Mouse (Mus musculus) limb, embryonic 15.5 days (tissue): ENCODE results near the gene Wfdc17. TPM values are rescaled to one million over a fixed set of nuclear protein-coding genes. Genes with fewer than 3 reads are reported as not detected.

Experiments
- ATAC-seq: fragments of 200-750 bp; cut with Nextera tagmentation; 2 replicates; pipeline ENCODE4 v1.8.0; 2017; ENCODE audit warnings: low read depth, moderate TSS enrichment; ENCODE audit not compliant: insufficient number of reproducible peaks, low FRiP score, low TSS enrichment
- H3K27ac ChIP-seq: fragments of 300-500 bp; sonication (generic); 2 replicates; pipeline ENCODE4 v1.5.1; 2015; ENCODE audit warnings: moderate library complexity, mild to moderate bottlenecking, inconsistent platforms
- H3K27me3 ChIP-seq: fragments of 300-500 bp; sonication (generic); 2 replicates; pipeline ENCODE4 v1.6.1; 2015; ENCODE audit warnings: inconsistent platforms
- H3K36me3 ChIP-seq: fragments of 300-500 bp; sonication (generic); 2 replicates; pipeline ENCODE4 v1.6.1; 2015; ENCODE audit warnings: inconsistent platforms
- H3K4me1 ChIP-seq: fragments of 300-500 bp; sonication (generic); 2 replicates; pipeline ENCODE4 v1.6.1; 2015; ENCODE audit warnings: inconsistent platforms
- H3K4me2 ChIP-seq: fragments of 300-500 bp; sonication (generic); 2 replicates; pipeline ENCODE4 v1.6.1; 2015; ENCODE audit warnings: mild to moderate bottlenecking, inconsistent platforms
- H3K4me3 ChIP-seq: fragments of 300-500 bp; sonication (generic); 2 replicates; pipeline ENCODE4 v1.5.1; 2015; ENCODE audit warnings: mild to moderate bottlenecking, inconsistent platforms
- H3K9ac ChIP-seq: fragments of 300-500 bp; sonication (generic); 2 replicates; pipeline ENCODE4 v1.6.1; 2015; ENCODE audit warnings: inconsistent platforms
- H3K9me3 ChIP-seq: fragments of 300-500 bp; sonication (generic); 2 replicates; pipeline ENCODE4 v1.6.1; 2016; ENCODE audit warnings: inconsistent platforms
- WGBS: fragments of 180-500 bp; shearing (Covaris S2); methylation state at CpG from one replicate; pipeline ENCODE4 v1.1.7; 2015; 5-methylcytosine and 5-hydroxymethylcytosine counted together
- polyA plus RNA-seq: library from polyadenylated mRNA; unstranded; fragments of >200 nt; fragmentation: Nextera tagmentation; extraction: Ambion mirVana; gene quantifications from 2 replicates; pipeline ENCODE4 v1.2.1, GENCODE M21; 2015

The Wfdc17 gene
- polyA plus RNA-seq, 1 experiment from 2014 or later: 1.7 TPM

DNA sequence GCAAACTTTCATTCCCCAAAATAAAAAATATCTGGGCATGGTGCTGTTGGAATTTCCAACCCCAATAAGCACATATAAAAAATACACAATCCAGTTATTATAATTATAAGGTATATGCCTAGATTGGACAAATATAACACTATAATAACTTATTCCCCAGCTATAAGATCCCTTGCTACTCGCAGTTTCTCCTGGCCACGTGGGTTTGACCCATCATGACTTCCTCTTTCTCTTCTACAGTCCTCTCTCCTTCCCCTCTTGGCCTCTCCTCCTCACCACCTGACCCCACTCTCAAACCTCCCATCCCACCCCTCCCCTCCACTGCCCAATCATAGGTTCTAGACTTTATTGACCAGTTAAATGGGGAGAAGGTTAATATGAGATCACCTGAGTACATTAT lies 10.1 kb downstream of the Wfdc17 start:
- Histone ChIP-seq H3K4me1 (no peaks in the 10 kb centered on the region), H3K9me3 (no peaks in the 10 kb centered on the region), H3K4me2 (no peak overlapping the region), H3K36me3 (no peaks in the 10 kb centered on the region), H3K27ac (no peak overlapping the region), H3K9ac (no peak overlapping the region), H3K27me3 (no peaks in the 10 kb centered on the region), H3K4me3 (no peak overlapping the region)
- ATAC-seq: no peak
- WGBS: 70% methylated on average over 2 of the region's 2 CpGs

- no peak overlapping the region for H3K27ac ChIP-seq
Measured at GRCm38 (mm10) chr11:83717042-83717665, 13.4 kb downstream of the Wfdc17 start.

DNA sequence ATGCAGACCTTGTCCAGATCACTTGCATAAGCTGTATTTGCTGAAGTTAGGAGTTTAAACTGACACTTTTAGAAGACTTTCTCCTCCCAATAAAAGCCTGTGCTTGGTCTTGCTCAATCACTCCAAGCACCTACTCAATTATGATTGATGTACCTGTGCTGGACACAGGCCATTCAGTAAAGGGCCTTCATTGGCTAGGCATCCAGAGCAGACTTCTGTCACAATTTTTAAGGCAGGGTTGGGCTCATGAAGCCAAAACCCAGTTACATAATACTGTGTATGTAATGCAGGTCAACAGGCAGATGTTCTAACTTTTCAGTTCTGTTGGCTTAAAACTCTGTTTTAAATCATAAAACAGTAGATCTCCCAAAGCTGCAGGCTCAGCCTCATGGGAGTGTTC lies 17.0 kb downstream of the Wfdc17 start:
- Histone ChIP-seq H3K9me3 (no peaks in the 10 kb centered on the region), H3K9ac (no peak overlapping the region), H3K4me1 (no peaks in the 10 kb centered on the region), H3K27ac (no peak overlapping the region), H3K4me2 (no peak overlapping the region), H3K27me3 (no peaks in the 10 kb centered on the region), H3K36me3 (no peaks in the 10 kb centered on the region), H3K4me3 (no peak overlapping the region)
- no peak for ATAC-seq

More at GRCm38 (mm10) chr11:83717042-83717665, 13.4 kb downstream of the Wfdc17 start:
- Histone ChIP-seq H3K4me3 (no peak overlapping the region), H3K4me2 (no peak overlapping the region), H3K36me3 (no peaks in the 10 kb centered on the region), H3K9ac (no peak overlapping the region), H3K27me3 (no peaks in the 10 kb centered on the region), H3K9me3 (no peaks in the 10 kb centered on the region), H3K4me1 (no peaks in the 10 kb centered on the region)
- ATAC-seq: no peak
- 78% methylated on average over 6 of the region's 6 CpGs for WGBS

- WGBS: 60% methylated on average over 3 of the region's 3 CpGs
- Histone ChIP-seq H3K27me3 (no peaks in the 10 kb centered on the region), H3K9me3 (no peaks in the 10 kb centered on the region), H3K27ac (no peak overlapping the region), H3K36me3 (no peaks in the 10 kb centered on the region), H3K4me1 (no peaks in the 10 kb centered on the region), H3K4me2 (no peak overlapping the region), H3K4me3 (no peak overlapping the region), H3K9ac (no peak overlapping the region)
- no peak for ATAC-seq
Measured at GRCm38 (mm10) chr11:83728757-83729432, 25.1 kb downstream of the Wfdc17 start.

GRCm38 (mm10) chr11:83731116-83731515 lies 27.3 kb downstream of the Wfdc17 start:
- Histone ChIP-seq H3K4me2 (no peak overlapping the region), H3K27me3 (no peaks in the 10 kb centered on the region), H3K9ac (no peak overlapping the region), H3K9me3 (no peaks in the 10 kb centered on the region), H3K36me3 (no peaks in the 10 kb centered on the region), H3K4me3 (no peak overlapping the region), H3K4me1 (no peaks in the 10 kb centered on the region), H3K27ac (no peak overlapping the region)
- no peak for ATAC-seq
- WGBS: 84% methylated on average over 1 of the region's 1 CpGs

- Histone ChIP-seq H3K4me3 (no peak overlapping the region), H3K9me3 (no peaks in the 10 kb centered on the region), H3K36me3 (no peaks in the 10 kb centered on the region), H3K9ac (no peak overlapping the region), H3K4me2 (no peak overlapping the region), H3K27me3 (no peaks in the 10 kb centered on the region), H3K4me1 (no peaks in the 10 kb centered on the region), H3K27ac (no peak overlapping the region)
- no peak for ATAC-seq
- 80% methylated on average over 5 of the region's 5 CpGs for WGBS
Measured at GRCm38 (mm10) chr11:83733071-83733640, 29.4 kb downstream of the Wfdc17 start.

GRCm38 (mm10) chr11:83734215-83734614 lies 30.4 kb downstream of the Wfdc17 start:
- Histone ChIP-seq H3K9me3 (no peaks in the 10 kb centered on the region), H3K9ac (no peak overlapping the region)
- WGBS: 71% methylated on average over 1 of the region's 1 CpGs

GRCm38 (mm10) chr11:83735881-83736280 lies 32.1 kb downstream of the Wfdc17 start:
- H3K4me2 ChIP-seq: no peak overlapping the region
- no peaks in the 10 kb centered on the region for H3K9me3 ChIP-seq
- H3K4me3 ChIP-seq: no peak overlapping the region
- H3K9ac ChIP-seq: no peak overlapping the region
- H3K27me3 ChIP-seq: peaks cover 4% of the 10 kb centered on the region
- H3K36me3 ChIP-seq: no peaks in the 10 kb centered on the region
- no peaks in the 10 kb centered on the region for H3K4me1 ChIP-seq
- 77% methylated on average over 2 of the region's 2 CpGs for WGBS
- H3K27ac ChIP-seq: no peak overlapping the region
- ATAC-seq: no peak

More at GRCm38 (mm10) chr11:83734215-83734614, 30.4 kb downstream of the Wfdc17 start:
- no peaks in the 10 kb centered on the region for H3K4me1 ChIP-seq
- no peaks in the 10 kb centered on the region for H3K36me3 ChIP-seq
- no peaks in the 10 kb centered on the region for H3K27me3 ChIP-seq
- no peak for ATAC-seq
- H3K4me3 ChIP-seq: no peak overlapping the region
- H3K4me2 ChIP-seq: no peak overlapping the region
- H3K27ac ChIP-seq: no peak overlapping the region

GRCm38 (mm10) chr11:83737109-83737558 lies 33.3 kb downstream of the Wfdc17 start:
- H3K9me3 ChIP-seq: no peaks in the 10 kb centered on the region
- H3K27ac ChIP-seq: no peak overlapping the region
- no peak overlapping the region for H3K4me3 ChIP-seq
- 77% methylated on average over 3 of the region's 3 CpGs for WGBS
- H3K4me1 ChIP-seq: no peaks in the 10 kb centered on the region
- H3K4me2 ChIP-seq: no peak overlapping the region
- peaks cover 11% of the 10 kb centered on the region for H3K27me3 ChIP-seq
- H3K36me3 ChIP-seq: no peaks in the 10 kb centered on the region
- H3K9ac ChIP-seq: no peak overlapping the region
- no peak for ATAC-seq

- no peak overlapping the region for H3K4me3 ChIP-seq
- no peak for ATAC-seq
- no peak overlapping the region for H3K9ac ChIP-seq
- no peak overlapping the region for H3K4me2 ChIP-seq
- no peaks in the 10 kb centered on the region for H3K4me1 ChIP-seq
- H3K36me3 ChIP-seq: no peaks in the 10 kb centered on the region
- no peaks in the 10 kb centered on the region for H3K9me3 ChIP-seq
- 18% methylated on average over 5 of the region's 5 CpGs for WGBS
- H3K27ac ChIP-seq: no peak overlapping the region
- H3K27me3 ChIP-seq: peaks cover 11% of the 10 kb centered on the region
Measured at GRCm38 (mm10) chr11:83739241-83739640, 35.5 kb downstream of the Wfdc17 start.

DNA sequence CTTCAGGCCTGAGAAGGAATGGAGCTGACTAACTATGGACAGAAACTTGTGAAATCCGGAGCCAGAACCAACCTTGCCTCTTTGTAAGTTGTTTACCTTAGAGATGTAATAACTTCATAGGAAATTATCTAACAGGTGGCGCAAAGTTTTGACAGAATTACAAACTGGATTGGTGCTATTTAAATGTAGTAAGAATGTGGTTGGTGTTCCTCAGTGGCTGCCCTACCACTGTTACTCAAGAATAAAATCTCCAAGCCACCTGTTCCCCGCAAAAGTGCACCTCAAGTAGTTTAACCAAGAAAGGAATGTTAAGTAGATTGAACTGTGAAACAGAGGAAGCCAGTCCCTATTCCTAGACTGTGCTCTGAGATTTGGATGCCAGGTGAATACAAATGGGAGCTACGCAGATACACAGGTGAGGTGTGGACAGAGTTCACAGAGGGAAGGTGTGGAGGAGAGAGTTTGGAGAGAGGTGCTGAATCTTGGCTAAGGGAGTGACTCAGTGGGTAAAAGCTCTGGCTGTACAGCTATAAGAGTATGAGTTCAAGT lies 36.7 kb downstream of the Wfdc17 start:
- Histone ChIP-seq H3K36me3 (no peaks in the 10 kb centered on the region), H3K4me1 (no peaks in the 10 kb centered on the region), H3K9ac (no peak overlapping the region), H3K4me2 (no peak overlapping the region), H3K4me3 (no peak overlapping the region), H3K27ac (no peak overlapping the region), H3K27me3 (peaks cover 15% of the 10 kb centered on the region), H3K9me3 (no peaks in the 10 kb centered on the region)
- ATAC-seq: no peak
- 74% methylated on average over 4 of the region's 4 CpGs for WGBS

DNA sequence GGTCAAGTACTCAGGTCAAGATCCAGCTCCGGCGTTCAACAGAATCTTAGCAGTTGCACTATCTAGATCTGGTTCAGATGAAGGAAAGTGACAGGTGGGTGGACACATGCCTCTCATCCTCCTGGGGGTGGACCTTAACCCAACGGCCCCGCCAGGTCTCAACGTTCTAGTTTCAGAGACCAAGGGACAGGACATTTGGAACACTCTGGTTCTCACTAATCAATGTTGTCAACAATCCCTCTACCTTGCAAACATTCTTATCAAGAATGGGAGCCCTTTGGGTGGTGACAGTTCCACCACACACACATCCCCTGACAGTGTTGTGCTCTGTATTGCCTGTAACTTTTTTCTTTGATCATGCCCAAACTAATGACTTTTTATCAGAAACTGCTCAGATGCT lies 38.0 kb downstream of the Wfdc17 start:
- Histone ChIP-seq H3K4me3 (no peak overlapping the region), H3K27ac (no peak overlapping the region), H3K27me3 (peaks cover 24% of the 10 kb centered on the region), H3K36me3 (no peaks in the 10 kb centered on the region), H3K4me2 (no peak overlapping the region), H3K9ac (no peak overlapping the region), H3K9me3 (no peaks in the 10 kb centered on the region), H3K4me1 (no peaks in the 10 kb centered on the region)
- WGBS: 77% methylated on average over 5 of the region's 5 CpGs
- no peak for ATAC-seq
